Mouse (Mus musculus) thymus, adult 2 months (tissue): ENCODE results near the gene Ptrhd1.

Experiments
- CTCF ChIP-seq: fragments of 200-500 bp; IDR thresholded peaks from 2 replicates; pipeline ENCODE4 v1.5.1; 2012; ENCODE audit warnings: mild to moderate bottlenecking, control low read depth, low read length, moderate library complexity, borderline replicate concordance; ENCODE audit not compliant: control insufficient read depth, poor library complexity, insufficient read depth; ENCODE audit errors: extremely low read depth
- POLR2A ChIP-seq: fragments of 200-500 bp; IDR thresholded peaks from 2 replicates; pipeline ENCODE4 v1.6.1; 2012; ENCODE audit warnings: mild to moderate bottlenecking, low read length, control low read depth, moderate library complexity; ENCODE audit not compliant: control insufficient read depth, poor library complexity, insufficient read depth; ENCODE audit errors: extremely low read depth

GRCm38 (mm10) chr12:4285186-4285585 lies 51.4 kb downstream of the Ptrhd1 start:
- TF ChIP-seq CTCF (no peak), POLR2A (no peak)
